Mouse (Mus musculus) naive thymus-derived CD4-positive, alpha-beta T cell, adult 2 months (primary cell): Measurements from ENCODE around the gene Rap1a.
A peak's percentile ranks its signal among the peaks of the same experiment; 100 is the strongest.
"Not testable (repeated sequence)": the region's sequence is repeated elsewhere in the genome, so short reads cannot be mapped to it uniquely, and the experiment has no call there.

ENCODE experiments used
- DNase-seq: peaks from one replicate; pipeline ENCODE4 v3.0.0-alpha.2; 2011; ENCODE audit warnings: low read depth

Rap1a gene

GRCm38 (mm10) chr3:105717856-105718555, 83.1 kb downstream of the Rap1a start:
- no peak for DNase-seq

- no peak for DNase-seq
Measured at GRCm38 (mm10) chr3:105716353-105717000, 84.7 kb downstream of the Rap1a start.

- DNase-seq: no peak
Measured at GRCm38 (mm10) chr3:105714820-105715167, 86.3 kb downstream of the Rap1a start.

GRCm38 (mm10) chr3:105714091-105714819, 86.9 kb downstream of the Rap1a start:
- no peak for DNase-seq

- DNase-seq: no peak
Measured at GRCm38 (mm10) chr3:105712827-105713226, 88.3 kb downstream of the Rap1a start.

- no peak for DNase-seq
Measured at GRCm38 (mm10) chr3:105711741-105712140, 89.4 kb downstream of the Rap1a start.

- no peak for DNase-seq
Measured at GRCm38 (mm10) chr3:105710246-105710645, 90.9 kb downstream of the Rap1a start.

- no peak for DNase-seq
Measured at GRCm38 (mm10) chr3:105707590-105707989, 93.5 kb downstream of the Rap1a start.

- DNase-seq: no peak
Measured at GRCm38 (mm10) chr3:105706366-105707020, 94.6 kb downstream of the Rap1a start.

GRCm38 (mm10) chr3:105705561-105705960, 95.6 kb downstream of the Rap1a start:
- DNase-seq: no peak

GRCm38 (mm10) chr3:105705061-105705549, 96.0 kb downstream of the Rap1a start:
- DNase-seq: peak; percentile 36

GRCm38 (mm10) chr3:105704031-105705008, 96.8 kb downstream of the Rap1a start, which contains the start of gene Inka2:
Gene Inka2 (plus strand): TSS chr3:105704599.
- DNase-seq: peak; percentile 85

GRCm38 (mm10) chr3:105703571-105703970, 97.6 kb downstream of the Rap1a start:
- no peak for DNase-seq

- DNase-seq: no peak
Measured at GRCm38 (mm10) chr3:105701399-105701798, 99.7 kb downstream of the Rap1a start.

- not testable (repeated sequence) for DNase-seq
Measured at GRCm38 (mm10) chr3:105700786-105701185, 100.3 kb downstream of the Rap1a start.

GRCm38 (mm10) chr3:105699241-105699933, 101.7 kb downstream of the Rap1a start:
- no peak for DNase-seq

GRCm38 (mm10) chr3:105698311-105698710, 102.8 kb downstream of the Rap1a start:
- DNase-seq: no peak

- DNase-seq: no peak
Measured at GRCm38 (mm10) chr3:105697148-105697441, 104.0 kb downstream of the Rap1a start.

- DNase-seq: no peak
Measured at GRCm38 (mm10) chr3:105696387-105697147, 104.6 kb downstream of the Rap1a start.
